Mouse (Mus musculus) megakaryocyte, embryonic 14.5 days (primary cell): ENCODE measurements around the gene Gpc6.

Experiments
- FLI1 ChIP-seq: IDR thresholded peaks from 2 replicates; pipeline ENCODE4 v1.6.1; 2012; ENCODE audit warnings: low read length, inconsistent platforms, mixed read lengths
- GATA1 ChIP-seq: IDR thresholded peaks from 3 replicates; pipeline ENCODE4 v1.6.1; 2012; ENCODE audit warnings: mixed read lengths, low read length, inconsistent platforms, borderline replicate concordance

GRCm38 (mm10) chr14:116941772-116942171 lies 16.7 kb downstream of the Gpc6 start:
- TF ChIP-seq GATA1, result no peak
- TF ChIP-seq FLI1, result no peak
